ENCODE assay signal across 27 mouse cellular contexts in genomic region chr14:103054731-103055130, GRCm38 (mm10). TPM values are rescaled to one million over a fixed set of nuclear protein-coding genes. Genes with fewer than 3 reads are reported as not detected.
A peak's percentile ranks its signal among the peaks of the same experiment; 100 is the strongest.
DNase-seq lines count a peak whose midpoint lies in the region; ATAC-seq and TF ChIP-seq lines count a peak whose summit lies in the region.
"Had no signal": no experiment of that assay in that cellular context is flagged by ENCODE, and none has a peak within 500 bp of the region (broad histone marks: within the 10 kb centered on the region; RNA-seq: fewer than 3 reads in every experiment).

No protein-coding gene starts in this region.

- no peak for ATAC-seq in kidney, embryonic 14.5 days (ENCODE audit: low FRiP score, low TSS enrichment)
- no peak for ATAC-seq in midbrain, embryonic 11.5 days (ENCODE audit: low FRiP score)
- no peak for ATAC-seq in midbrain, embryonic 13.5 days
- ATAC-seq: activated CD4-positive, CD25-positive, alpha-beta regulatory T cell, adult 4 months; CD4-positive, CD25-positive, alpha-beta regulatory T cell, adult 4 months; Patski had no signal

- TF ChIP-seq POLR2A in kidney, adult 2 months (IDR thresholded peaks at IDR 0.05; ENCODE audit: low read depth, low read length) = no peak

- no peaks in the 10 kb centered on the region for H3K4me1 ChIP-seq in kidney, adult 2 months (ENCODE audit: control insufficient read depth, insufficient read depth, low read length)
- H3K4me1 ChIP-seq in kidney, embryonic 14.5 days (ENCODE audit: control insufficient read depth, insufficient read depth, low read length) = no peaks in the 10 kb centered on the region
- no peaks in the 10 kb centered on the region for H3K4me1 ChIP-seq in midbrain, embryonic 11.5 days (ENCODE audit: control insufficient read depth, insufficient read depth, low read length)
- H3K4me1 ChIP-seq in midbrain, embryonic 13.5 days (replicated peaks) = no peaks in the 10 kb centered on the region

- no peaks in the 10 kb centered on the region for H3K9me3 ChIP-seq in kidney, embryonic 14.5 days (ENCODE audit: control insufficient read depth, low read length)
- H3K9me3 ChIP-seq in midbrain, embryonic 11.5 days (ENCODE audit: control insufficient read depth, low read length) = no peaks in the 10 kb centered on the region
- H3K9me3 ChIP-seq in midbrain, embryonic 13.5 days = no peaks in the 10 kb centered on the region
- H3K9me3 ChIP-seq: G1E had no signal

- intact Hi-C loops in heart, postnatal 10 days (cut with DNase I) = no loop called here

- TF ChIP-seq CTCF in kidney, adult 2 months (conservative IDR thresholded peaks at IDR 0.05; ENCODE audit: insufficient read depth, insufficient read length, low read depth, low read length) = no peak

- H3K4me3 ChIP-seq in kidney, adult 2 months (ENCODE audit: insufficient read depth, low read depth, low read length) = no peak overlapping the region
- H3K4me3 ChIP-seq in kidney, embryonic 14.5 days (ENCODE audit: low read length) = no peak overlapping the region
- no peak overlapping the region for H3K4me3 ChIP-seq in midbrain, embryonic 11.5 days (ENCODE audit: low read depth, low read length)
- no peak overlapping the region for H3K4me3 ChIP-seq in midbrain, embryonic 13.5 days (replicated peaks)

- no peak overlapping the region for H3K9ac ChIP-seq in kidney, embryonic 14.5 days (ENCODE audit: low read depth, low read length)
- no peak overlapping the region for H3K9ac ChIP-seq in midbrain, embryonic 11.5 days (ENCODE audit: low read length)
- H3K9ac ChIP-seq in midbrain, embryonic 13.5 days (replicated peaks) = no peak overlapping the region

- no peak overlapping the region for H3K4me2 ChIP-seq in kidney, embryonic 14.5 days (replicated peaks; ENCODE audit: low read depth, low read length)
- H3K4me2 ChIP-seq in midbrain, embryonic 11.5 days = no peak overlapping the region
- H3K4me2 ChIP-seq in midbrain, embryonic 13.5 days (replicated peaks) = no peak overlapping the region

- H3K27ac ChIP-seq in kidney, adult 2 months (ENCODE audit: insufficient read depth, low read depth, low read length) = no peak overlapping the region
- H3K27ac ChIP-seq in kidney, embryonic 14.5 days (ENCODE audit: low read depth, low read length) = no peak overlapping the region
- no peak overlapping the region for H3K27ac ChIP-seq in midbrain, embryonic 11.5 days (ENCODE audit: low read depth, low read length)
- H3K27ac ChIP-seq in midbrain, embryonic 13.5 days = no peak overlapping the region

- no peaks in the 10 kb centered on the region for H3K36me3 ChIP-seq in kidney, adult 2 months (ENCODE audit: control insufficient read depth, insufficient read depth, low read length)
- no peaks in the 10 kb centered on the region for H3K36me3 ChIP-seq in kidney, embryonic 14.5 days (ENCODE audit: control insufficient read depth, insufficient read depth, low read length)
- no peaks in the 10 kb centered on the region for H3K36me3 ChIP-seq in midbrain, embryonic 11.5 days (ENCODE audit: control insufficient read depth, insufficient read depth, low read length)
- H3K36me3 ChIP-seq in midbrain, embryonic 13.5 days = no peaks in the 10 kb centered on the region
- H3K36me3 ChIP-seq: G1E had no signal

- no peaks in the 10 kb centered on the region for H3K27me3 ChIP-seq in kidney, adult 2 months (replicated peaks; ENCODE audit: control insufficient read depth, insufficient read depth, low read length)
- no peaks in the 10 kb centered on the region for H3K27me3 ChIP-seq in kidney, embryonic 14.5 days (ENCODE audit: control insufficient read depth, insufficient read depth, low read length)
- no peaks in the 10 kb centered on the region for H3K27me3 ChIP-seq in midbrain, embryonic 11.5 days (ENCODE audit: control insufficient read depth, insufficient read depth, low read length)
- H3K27me3 ChIP-seq in midbrain, embryonic 13.5 days = no peaks in the 10 kb centered on the region
- H3K27me3 ChIP-seq: CH12.LX, Patski had no signal

- 76% methylated on average over 13 of the region's 13 CpGs for WGBS in kidney, adult 2 months
- 86% methylated on average over 13 of the region's 13 CpGs for WGBS in kidney, embryonic 14.5 days
- WGBS in midbrain, embryonic 11.5 days = 85% methylated on average over 13 of the region's 13 CpGs
- WGBS in midbrain, embryonic 13.5 days = 90% methylated on average over 13 of the region's 13 CpGs

- DNase-seq in heart, adult 11 months = peak; percentile 85
- DNase-seq in heart, postnatal 10 days = no peak
- peak; percentile 43 for DNase-seq in kidney, adult 2 months
- DNase-seq in kidney, adult 18-20 months = no peak
- DNase-seq in kidney, adult 9 months = peak; percentile 56
- DNase-seq in midbrain, embryonic 11.5 days (ENCODE audit: low spot score, missing footprints) = peak; percentile 70
- DNase-seq: adrenal gland, adult 2 months; adrenal gland, adult 8-10 months; adrenal gland, postnatal 10 days; adrenal gland, postnatal 14 days; adrenal gland, postnatal 25 days; adrenal gland, postnatal 36 days; B cell, adult 2 months; cerebellum, adult 11 months; cerebellum, adult 11-12 months had no signal

RNA-seq across cellular contexts. Expression of gene Acod1, which starts 8.0 kb away (rescaled TPM):
- not detected for total RNA-seq in heart, postnatal 10 days (2021)
- 0.04 TPM in 1 of 2 replicates, not detected in the other for polyA plus RNA-seq in kidney, adult 2 months (2012; rRNA removed)
- polyA plus RNA-seq in kidney, embryonic 14.5 days (2014; fragmentation: Nextera tagmentation; extraction: Ambion mirVana) = not detected in 2 replicates
- not detected in 2 replicates for polyA plus RNA-seq in midbrain, embryonic 11.5 days (2014; fragmentation: Nextera tagmentation; extraction: Ambion mirVana)
- not detected in 2 replicates for polyA plus RNA-seq in midbrain, embryonic 13.5 days (2015; fragmentation: Nextera tagmentation; extraction: Ambion mirVana)
- total RNA-seq: adrenal gland, adult 18-20 months; adrenal gland, adult 2 months; adrenal gland, postnatal 10 days; adrenal gland, postnatal 14 days; adrenal gland, postnatal 25 days; adrenal gland, postnatal 36 days; adrenal gland, postnatal 4 days; ES-E14; MEL had no signal
- polyA plus RNA-seq: activated CD4-positive, CD25-positive, alpha-beta regulatory T cell, adult 4 months; C2C12; G1E had no signal

RNA-seq across cellular contexts. Expression of gene Cln5, which starts 15.3 kb away (rescaled TPM):
- 10 to 100 TPM; 16.7 to 19.1 TPM for total RNA-seq in heart, postnatal 10 days (2021)
- 24.9 and 26.5 TPM in 2 replicates for polyA plus RNA-seq in kidney, adult 2 months (2012; rRNA removed)
- 26.5 and 38.3 TPM in 2 replicates for polyA plus RNA-seq in kidney, embryonic 14.5 days (2014; fragmentation: Nextera tagmentation; extraction: Ambion mirVana)
- polyA plus RNA-seq in midbrain, embryonic 11.5 days (2014; fragmentation: Nextera tagmentation; extraction: Ambion mirVana) = 27.1 and 30.4 TPM in 2 replicates
- 12.9 and 13.8 TPM in 2 replicates for polyA plus RNA-seq in midbrain, embryonic 13.5 days (2015; fragmentation: Nextera tagmentation; extraction: Ambion mirVana)

RNA-seq across cellular contexts. Expression of gene Fbxl3, which starts 44.6 kb away (rescaled TPM):
- total RNA-seq in heart, postnatal 10 days (2021) = 10 to 100 TPM; 59.8 to 65.2 TPM
- 83.0 and 90.5 TPM in 2 replicates for polyA plus RNA-seq in kidney, adult 2 months (2012; rRNA removed)
- polyA plus RNA-seq in kidney, embryonic 14.5 days (2014; fragmentation: Nextera tagmentation; extraction: Ambion mirVana) = 24.0 and 35.6 TPM in 2 replicates
- polyA plus RNA-seq in midbrain, embryonic 11.5 days (2014; fragmentation: Nextera tagmentation; extraction: Ambion mirVana) = 26.5 and 27.3 TPM in 2 replicates
- polyA plus RNA-seq in midbrain, embryonic 13.5 days (2015; fragmentation: Nextera tagmentation; extraction: Ambion mirVana) = 21.7 and 23.8 TPM in 2 replicates

Comparison
In these comparisons a context has a peak if more than half of its experiments do, and no peak if none do; other contexts are left out.
1. DNase-seq: peak in heart, adult 11 months (single experiment), kidney, adult 2 months (single experiment), kidney, adult 9 months (single experiment) and midbrain, embryonic 11.5 days (single experiment); none in heart, postnatal 10 days (0 of 2) and kidney, adult 18-20 months (single experiment).